Comparison of ENCODE assay signal across 9 mouse cellular contexts in the genomic region with DNA sequence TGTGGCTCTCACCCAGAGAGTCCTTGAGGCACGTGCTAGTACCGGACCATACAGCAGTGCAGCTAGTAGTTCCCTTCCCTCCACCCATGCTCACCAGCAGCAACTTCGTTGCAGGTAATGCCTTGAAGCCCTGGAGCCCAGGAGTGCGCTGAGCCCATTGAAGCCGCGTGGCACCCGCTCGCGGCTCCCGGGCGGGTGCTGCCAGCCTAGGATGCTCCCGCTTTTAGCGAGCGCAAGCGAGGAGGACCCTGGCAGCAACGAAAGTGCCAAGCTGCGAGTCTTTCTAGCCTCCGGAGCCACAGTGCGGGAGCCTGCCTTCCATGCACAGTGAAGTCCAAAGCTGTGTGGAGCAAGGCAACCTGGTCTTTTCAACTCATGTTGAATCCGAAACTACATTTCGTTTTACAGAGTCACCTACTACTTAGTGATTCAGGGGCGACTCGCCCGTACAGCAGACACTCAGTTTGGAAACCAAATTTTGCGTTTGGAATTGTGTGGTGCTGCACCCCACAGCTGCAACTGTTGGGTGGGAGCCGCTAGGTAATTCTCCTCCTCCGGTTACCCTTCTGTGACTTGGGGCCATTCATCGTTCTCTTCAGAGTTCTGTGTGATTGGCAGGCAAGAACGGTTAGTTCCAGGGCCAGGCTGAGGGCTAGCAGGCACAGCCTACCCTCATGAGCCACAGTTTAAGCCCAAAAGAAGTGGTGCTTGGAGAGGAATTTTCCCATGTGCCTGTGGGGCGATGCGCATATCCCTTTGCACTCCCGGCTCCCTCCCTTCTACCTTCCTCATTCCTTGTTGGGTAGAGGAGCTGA. TPM values are rescaled to one million over a fixed set of nuclear protein-coding genes. Genes with fewer than 3 reads are reported as not detected.
A peak's percentile ranks its signal among the peaks of the same experiment; 100 is the strongest.
DNase-seq lines count a peak whose midpoint lies in the region; ATAC-seq lines count a peak whose summit lies in the region.
"Had no signal": no experiment of that assay in that cellular context is flagged by ENCODE, and none has a peak within 500 bp of the region (broad histone marks: within the 10 kb centered on the region; RNA-seq: fewer than 3 reads in every experiment).

No protein-coding gene starts in this region.

- no peaks in the 10 kb centered on the region for H3K9me3 ChIP-seq in forebrain, embryonic 13.5 days (replicated peaks)
- H3K9me3 ChIP-seq in limb, embryonic 15.5 days, result no peaks in the 10 kb centered on the region

- peaks cover 49% of the 10 kb centered on the region for H3K4me1 ChIP-seq in forebrain, embryonic 13.5 days
- peaks cover 61% of the 10 kb centered on the region for H3K4me1 ChIP-seq in limb, embryonic 15.5 days

- DNase-seq in kidney, adult 9 months, result peak; percentile 38
- no peak for DNase-seq in kidney, adult 11 months
- DNase-seq in embryo, embryonic 10.5 days (ENCODE audit: low spot score), result peak; percentile 62
- DNase-seq in layer of hippocampus, postnatal 14 days (ENCODE audit: low spot score in 2 of 2), result no peak
- no peak for DNase-seq in gastrocnemius, postnatal 14 days

- H3K4me3 ChIP-seq in forebrain, embryonic 13.5 days, result peak overlapping the region; percentile 26
- peak overlapping the region; percentile 14; the same call in 1 of the 2 replicates for H3K4me3 ChIP-seq in limb, embryonic 15.5 days

- ATAC-seq in forebrain, embryonic 13.5 days, result no peak
- no peak for ATAC-seq in limb, embryonic 15.5 days (ENCODE audit: insufficient number of reproducible peaks, low FRiP score, low TSS enrichment, low read depth)
- ATAC-seq: lung, postnatal 0 days had no signal

- WGBS in forebrain, embryonic 13.5 days, result 3% methylated on average over 32 of the region's 32 CpGs
- WGBS in limb, embryonic 15.5 days, result 9% methylated on average over 32 of the region's 32 CpGs

- peaks cover 61% of the 10 kb centered on the region for H3K27me3 ChIP-seq in forebrain, embryonic 13.5 days
- H3K27me3 ChIP-seq in limb, embryonic 15.5 days, result peaks cover 75% of the 10 kb centered on the region

- peak overlapping the region; percentile 64 for H3K9ac ChIP-seq in forebrain, embryonic 13.5 days
- 0 out of 2 replicates have a peak overlapping the region, but pooled peaks have one; percentile 11 for H3K9ac ChIP-seq in limb, embryonic 15.5 days

- intact Hi-C loops in gastrocnemius, postnatal 14 days (cut with DNase I; ENCODE audit: low total_unique reads), result no loop called here

- no peak overlapping the region for H3K27ac ChIP-seq in forebrain, embryonic 13.5 days
- peak overlapping the region; percentile 59; the same call in 1 of the 2 replicates for H3K27ac ChIP-seq in limb, embryonic 15.5 days

- H3K4me2 ChIP-seq in forebrain, embryonic 13.5 days, result peak overlapping the region; percentile 88
- peak overlapping the region; percentile 36 for H3K4me2 ChIP-seq in limb, embryonic 15.5 days

- H3K36me3 ChIP-seq in forebrain, embryonic 13.5 days (ENCODE audit: poor library complexity, severe bottlenecking), result no peaks in the 10 kb centered on the region; the same call in 1 of the 2 replicates
- H3K36me3 ChIP-seq in limb, embryonic 15.5 days, result no peaks in the 10 kb centered on the region

RNA-seq across cellular contexts. Expression of gene Prdm16, which starts 4.8 kb away (rescaled TPM):
- polyA plus RNA-seq in forebrain, embryonic 13.5 days (2015; fragmentation: Nextera tagmentation; extraction: Ambion mirVana), result 37.6 and 41.3 TPM in 2 replicates
- polyA plus RNA-seq in limb, embryonic 15.5 days (2015; fragmentation: Nextera tagmentation; extraction: Ambion mirVana), result 16.9 and 17.5 TPM in 2 replicates
- 10 to 100 TPM; 12.0 to 15.3 TPM for total RNA-seq in layer of hippocampus, postnatal 14 days (2021)
- total RNA-seq in gastrocnemius, postnatal 14 days (2021), result 1 to 10 TPM; 1.2 to 3.5 TPM

RNA-seq across cellular contexts. Expression of gene Actrt2, which starts 26.2 kb away (rescaled TPM):
- polyA plus RNA-seq in forebrain, embryonic 13.5 days (2015; fragmentation: Nextera tagmentation; extraction: Ambion mirVana), result not detected in 2 replicates
- polyA plus RNA-seq in limb, embryonic 15.5 days (2015; fragmentation: Nextera tagmentation; extraction: Ambion mirVana), result not detected in 2 replicates
- total RNA-seq in layer of hippocampus, postnatal 14 days (2021), result not detected
- total RNA-seq in gastrocnemius, postnatal 14 days (2021), result not detected
- polyA plus RNA-seq: large intestine, adult 2 months; lung, postnatal 0 days had no signal

Comparison
In these comparisons a context has a peak if more than half of its experiments do, and no peak if none do; other contexts are left out.
1. DNase-seq: peak in kidney, adult 9 months (single experiment) and embryo, embryonic 10.5 days (single experiment); none in kidney, adult 11 months (single experiment), layer of hippocampus, postnatal 14 days (0 of 2) and gastrocnemius, postnatal 14 days (single experiment).